Mouse (Mus musculus) urinary bladder, adult 18-20 months (tissue): ENCODE results near the gene Pex11b.
"Not testable (repeated sequence)": the region's sequence is repeated elsewhere in the genome, so short reads cannot be mapped to it uniquely, and the experiment has no call there.

ENCODE experiments used
- DNase-seq, 2 experiments: peaks; one replicate each; pipeline ENCODE4 v3.0.0; 2022; ENCODE audit warnings: low spot score in 2 of 2, mixed read lengths in 2 of 2

Pex11b gene

DNA sequence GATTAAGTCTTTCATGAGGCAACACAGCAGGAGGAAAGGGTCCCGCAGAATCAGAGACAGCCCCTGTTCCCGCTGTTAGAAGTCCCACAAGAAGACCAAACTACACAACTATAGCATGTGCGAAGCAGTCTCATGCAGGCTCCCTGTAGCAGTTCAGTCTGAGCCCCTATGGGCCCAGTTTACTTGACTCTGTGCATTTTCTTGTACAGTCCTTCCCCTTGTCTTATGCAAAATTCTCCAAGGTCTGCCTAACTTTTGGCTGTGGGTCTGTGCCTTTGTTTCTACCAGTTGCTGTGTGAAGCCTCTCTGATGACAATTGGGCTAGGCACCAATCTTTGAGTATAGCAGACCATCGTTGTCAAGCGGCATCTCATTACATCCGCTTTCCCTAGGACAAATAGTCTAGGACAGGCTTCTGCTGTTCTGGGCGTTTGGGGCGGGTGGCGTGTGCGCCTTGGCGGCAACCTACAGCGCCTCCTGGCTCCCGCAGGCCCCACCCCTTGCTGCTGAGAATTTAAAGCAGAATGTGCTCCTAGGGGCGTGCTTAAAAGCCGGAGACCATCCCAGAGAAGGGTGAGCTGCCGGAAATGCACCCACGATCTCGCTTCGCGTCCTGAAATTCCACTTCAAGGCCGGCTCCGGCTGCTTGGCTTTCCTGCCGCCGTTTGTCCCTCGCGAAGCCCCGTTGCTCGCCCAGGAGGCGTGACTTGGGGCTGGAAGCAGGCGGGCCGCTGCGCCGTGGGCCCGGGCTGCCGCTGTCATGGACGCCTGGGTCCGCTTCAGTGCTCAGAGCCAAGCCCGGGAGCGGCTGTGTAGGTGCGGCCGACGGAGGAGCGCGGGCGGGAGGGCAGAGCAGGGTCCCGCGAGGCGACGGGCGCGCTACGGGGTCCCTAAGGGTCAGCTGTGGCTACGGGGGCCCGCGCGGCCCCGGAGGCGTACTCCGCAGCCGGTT lies at the start of gene Pex11b, which contains the start of gene Gm42957:
Gene Pex11b (plus strand): TSS at position 449 of the 952 bp plus-strand sequence.
Gene Gm42957 (plus strand): TSS at position 547 of the 952 bp plus-strand sequence.
- peak; percentile 85 to 93 for DNase-seq

DNA sequence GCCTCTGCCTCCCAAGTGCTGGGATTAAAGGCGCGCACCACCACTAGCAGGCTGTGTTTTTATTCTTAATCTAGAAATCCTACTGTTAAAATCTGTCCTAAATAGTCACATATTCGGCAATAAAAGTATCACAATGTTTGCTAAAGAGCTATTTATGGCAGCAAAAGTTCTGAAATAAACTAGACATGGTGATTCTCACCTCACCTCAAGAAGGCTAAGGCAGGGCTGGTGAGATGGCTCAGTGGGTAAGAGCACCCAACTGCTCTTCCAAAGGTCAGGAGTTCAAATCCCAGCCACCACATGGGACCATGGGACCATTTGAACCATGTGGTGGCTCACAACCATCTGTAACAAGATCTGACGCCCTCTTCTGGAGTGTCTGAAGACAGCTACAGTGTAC lies 44.5 kb upstream of the Pex11b start:
- no peak for DNase-seq

DNA sequence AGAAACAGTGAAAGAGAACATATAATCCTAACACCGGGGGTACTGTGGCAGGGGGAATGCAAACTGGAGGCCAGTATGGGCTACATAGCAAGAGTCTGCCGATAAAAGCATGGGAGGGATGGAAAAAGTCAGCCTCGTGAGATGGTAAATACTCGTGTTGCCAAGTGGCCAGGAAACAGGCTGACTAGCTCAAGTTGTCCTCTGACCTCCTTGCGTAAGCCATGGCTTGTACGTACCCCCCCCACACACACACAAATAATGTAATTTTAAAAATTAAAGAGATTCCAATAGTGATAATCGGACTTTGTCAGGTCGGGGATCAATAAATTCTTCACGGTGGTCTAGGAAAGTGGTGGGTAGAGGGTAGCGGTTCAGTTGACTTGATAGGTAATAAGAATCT lies 41.8 kb upstream of the Pex11b start:
- DNase-seq, result no peak

DNA sequence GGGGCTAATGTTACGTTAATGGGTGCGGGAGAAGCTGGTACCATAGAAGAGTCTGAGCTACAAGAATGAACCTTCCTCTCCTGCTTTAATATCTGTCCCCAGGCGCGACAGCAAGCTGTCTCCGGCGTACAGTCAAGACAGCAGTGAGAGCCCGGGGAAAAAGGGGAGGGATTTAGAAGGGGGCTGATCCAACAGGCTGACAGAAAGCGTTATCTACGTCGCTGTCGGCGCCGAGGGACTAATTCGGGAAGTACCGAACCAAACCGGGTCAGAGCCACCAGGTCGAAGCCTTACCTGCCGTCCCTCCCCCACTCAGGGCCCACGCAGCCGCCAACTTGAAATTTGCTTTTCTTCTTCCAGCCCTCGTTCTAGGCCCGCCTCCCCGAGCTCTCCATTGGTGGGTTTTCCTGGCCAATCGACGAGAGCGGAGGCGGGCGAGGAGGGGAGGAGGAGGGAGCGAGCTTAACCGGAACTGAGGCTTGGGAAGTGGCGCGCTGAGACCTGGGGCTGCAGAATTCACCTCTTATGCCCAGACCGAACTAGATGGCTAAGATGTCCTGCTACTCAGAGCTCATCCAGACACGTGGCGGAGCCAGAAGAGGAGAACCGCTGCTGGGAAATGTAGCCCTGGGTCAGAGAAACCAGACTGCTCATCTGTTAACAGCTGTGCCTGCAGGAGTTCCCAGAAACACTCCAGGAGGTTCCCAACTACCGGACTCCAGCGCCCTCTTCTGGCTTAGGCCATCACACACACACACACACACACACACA lies 41.2 kb upstream of the Pex11b start, which contains the start of gene Polr3gl:
Gene Polr3gl (minus strand): TSS at position 392 of the 771 bp plus-strand sequence.
- peak; percentile 89 to 91 for DNase-seq

DNA sequence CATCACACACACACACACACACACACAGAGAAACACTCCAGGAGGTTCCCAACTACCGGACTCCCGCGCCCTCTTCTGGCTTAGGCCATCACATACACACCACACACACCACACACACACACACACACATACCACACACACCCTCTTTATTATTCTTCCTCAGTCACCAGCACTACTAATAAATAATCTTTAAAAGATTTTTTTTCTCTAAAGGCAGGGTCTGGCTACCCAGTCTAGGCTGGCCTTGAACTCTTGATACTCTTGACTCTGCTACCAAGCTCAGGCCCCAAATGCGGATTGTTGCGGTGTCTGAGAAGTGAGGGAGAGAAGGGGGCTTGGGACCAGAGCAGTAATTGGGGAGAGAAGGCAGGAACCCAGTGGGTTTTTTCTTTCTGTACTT lies 40.3 kb upstream of the Pex11b start:
- DNase-seq, result no peak

DNA sequence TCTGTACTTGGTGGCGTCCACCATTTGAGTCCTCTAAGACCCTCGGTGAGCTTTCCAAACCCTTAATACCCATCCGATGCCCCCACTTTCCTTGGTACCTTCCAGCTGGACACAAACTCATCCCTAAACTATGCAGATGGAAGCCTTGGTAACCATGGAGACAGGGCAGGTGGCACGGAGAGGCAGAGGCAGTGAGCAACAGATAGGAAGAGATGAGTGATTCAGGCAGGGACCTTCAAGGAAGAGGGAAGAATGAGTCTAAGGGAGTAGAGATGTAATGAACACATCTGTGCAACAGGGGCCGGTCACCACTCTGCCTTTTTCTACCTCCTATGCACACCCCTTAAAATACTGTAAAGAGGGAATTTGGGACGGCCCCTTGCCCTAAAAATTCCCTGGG lies 39.5 kb upstream of the Pex11b start:
- DNase-seq, result no peak

DNA sequence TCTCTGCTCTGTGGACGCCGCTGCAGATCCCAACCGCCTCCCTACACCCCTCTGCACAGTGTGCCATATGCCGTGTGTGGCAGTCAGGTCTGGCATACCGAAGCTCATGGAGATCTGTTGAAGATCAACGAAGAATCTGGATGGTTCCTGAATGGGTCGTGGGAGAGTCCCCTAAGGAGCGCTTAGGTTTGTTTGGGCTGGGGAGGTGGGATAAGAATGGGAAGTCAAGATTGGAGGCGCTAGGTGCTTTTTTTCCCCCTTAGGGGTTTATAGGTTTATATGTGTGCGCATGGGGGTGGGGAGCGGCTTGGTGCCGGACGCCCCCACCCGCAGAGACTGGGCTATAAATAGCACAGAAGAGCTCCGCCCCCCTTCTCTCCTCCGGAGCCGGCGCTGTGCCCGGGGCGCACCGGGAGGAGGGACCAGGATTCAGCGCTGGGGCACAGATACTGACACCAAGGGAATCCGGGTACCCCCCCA lies 38.9 kb upstream of the Pex11b start, which contains the start of gene Ankrd34a:
Gene Ankrd34a (plus strand): TSS at position 409 of the 480 bp plus-strand sequence.
- no peak for DNase-seq

DNA sequence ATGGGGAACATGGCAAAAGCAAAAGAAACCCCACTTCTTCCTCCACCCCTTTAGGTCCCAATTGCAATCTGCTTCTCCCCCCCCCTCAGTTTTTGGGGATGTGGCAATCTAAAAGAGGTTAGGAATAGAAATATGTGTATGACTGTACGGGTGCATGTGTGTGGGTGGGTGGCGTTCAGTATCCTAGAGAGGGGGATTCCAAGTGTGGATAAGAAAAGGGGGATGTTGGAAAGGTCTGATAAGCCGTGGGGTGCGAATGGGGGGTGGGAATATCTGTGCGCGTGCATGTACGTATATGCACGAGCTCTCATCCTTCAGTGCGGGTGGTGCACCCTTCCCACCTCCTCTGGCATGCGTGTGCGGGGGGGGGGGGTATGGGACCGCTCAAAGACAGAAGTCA lies 38.3 kb upstream of the Pex11b start:
- DNase-seq, result no peak

DNA sequence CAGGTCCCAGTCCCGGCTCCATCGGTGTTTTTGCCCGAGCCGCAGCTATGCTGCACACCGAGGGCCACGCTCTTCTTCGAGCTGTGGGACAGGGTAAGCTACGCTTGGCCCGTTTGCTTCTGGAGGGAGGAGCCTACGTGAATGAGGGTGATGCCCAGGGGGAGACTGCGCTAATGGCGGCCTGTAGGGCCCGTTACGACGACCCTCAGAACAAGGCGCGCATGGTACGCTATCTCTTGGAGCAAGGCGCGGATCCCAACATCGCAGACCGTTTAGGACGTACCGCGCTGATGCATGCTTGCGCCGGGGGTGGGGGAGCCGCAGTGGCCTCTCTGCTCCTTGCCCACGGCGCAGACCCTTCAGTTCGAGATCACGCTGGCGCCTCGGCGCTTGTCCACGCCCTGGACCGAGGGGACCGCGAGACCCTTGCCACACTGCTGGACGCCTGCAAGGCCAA lies 37.7 kb upstream of the Pex11b start:
- DNase-seq, result no peak

DNA sequence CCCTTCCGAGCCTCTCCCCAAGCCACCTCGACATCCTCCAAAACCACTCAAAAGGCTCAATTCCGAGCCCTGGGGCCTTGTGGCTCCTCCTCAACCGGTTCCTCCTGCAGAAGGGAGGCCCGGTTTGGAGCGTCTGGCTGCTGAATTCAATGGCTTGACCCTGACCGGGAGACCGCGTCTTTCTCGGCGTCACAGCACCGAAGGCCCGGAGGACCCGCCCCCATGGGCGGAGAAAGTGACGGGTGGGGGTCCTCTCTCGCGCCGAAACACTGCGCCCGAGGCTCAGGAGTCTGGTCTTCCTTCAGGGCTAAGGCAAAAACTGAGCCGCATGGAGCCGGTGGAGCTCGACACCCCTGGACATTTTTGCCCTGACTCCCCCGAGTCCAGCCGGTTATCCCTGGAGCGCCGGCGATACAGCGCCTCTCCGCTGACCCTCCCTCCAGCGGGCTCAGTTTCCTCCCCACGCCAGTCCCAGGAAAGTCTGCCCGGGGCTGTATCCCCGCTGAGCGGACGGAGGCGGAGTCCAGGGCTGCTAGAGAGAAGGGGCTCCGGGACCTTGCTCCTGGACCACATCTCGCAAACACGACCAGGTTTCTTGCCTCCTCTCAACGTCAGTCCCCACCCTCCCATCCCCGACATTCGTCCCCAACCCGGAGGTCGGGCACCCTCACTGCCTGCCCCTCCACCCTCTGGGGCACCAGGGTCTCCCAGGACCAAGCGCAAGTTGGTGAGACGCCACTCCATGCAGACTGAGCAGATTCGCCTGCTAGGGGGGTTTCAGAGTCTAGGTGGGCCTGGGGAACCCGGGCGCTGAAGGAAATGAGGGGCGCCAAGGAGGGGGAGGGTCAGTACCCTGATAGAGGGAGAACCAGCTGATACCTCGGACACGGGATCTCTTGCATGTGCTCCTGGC lies 36.8 kb upstream of the Pex11b start:
- DNase-seq, result peak in 1 of 2 experiments; percentile 45

DNA sequence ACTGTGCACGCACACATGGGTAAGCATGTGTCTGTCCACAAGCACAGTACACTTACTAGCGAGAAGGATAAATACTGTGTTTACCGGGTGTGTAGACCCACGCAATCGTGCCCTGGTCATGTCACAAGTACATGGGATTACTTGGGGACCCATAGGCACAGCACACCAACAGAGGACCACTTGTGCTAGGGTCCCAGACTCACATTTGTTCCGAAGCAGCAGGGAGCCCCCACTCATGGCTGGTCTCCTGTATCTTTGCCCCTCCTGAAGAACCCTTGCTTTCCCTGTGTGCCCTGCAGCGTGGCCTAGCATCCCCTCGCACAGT lies 36.1 kb upstream of the Pex11b start:
- no peak for DNase-seq

DNA sequence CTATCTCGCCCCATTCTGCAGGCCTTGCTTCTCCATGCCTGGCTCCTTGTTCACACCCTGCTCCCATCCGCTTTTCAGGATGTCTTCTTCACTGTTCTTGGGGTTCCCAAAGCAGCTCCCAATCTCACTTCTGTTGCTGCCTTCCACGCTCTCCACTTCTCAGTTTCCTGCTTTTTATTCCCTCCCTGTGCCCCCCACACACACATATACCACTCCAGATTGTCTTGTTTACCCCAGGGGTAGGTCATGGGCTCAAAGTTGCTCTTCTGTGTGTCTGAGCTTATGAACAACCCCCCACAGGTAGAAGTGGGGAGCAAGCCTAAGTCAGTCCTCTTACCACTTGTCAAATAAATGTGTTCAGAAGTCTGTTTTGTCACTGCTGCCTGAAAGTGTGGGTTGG lies 35.8 kb upstream of the Pex11b start:
- DNase-seq, result no peak

DNA sequence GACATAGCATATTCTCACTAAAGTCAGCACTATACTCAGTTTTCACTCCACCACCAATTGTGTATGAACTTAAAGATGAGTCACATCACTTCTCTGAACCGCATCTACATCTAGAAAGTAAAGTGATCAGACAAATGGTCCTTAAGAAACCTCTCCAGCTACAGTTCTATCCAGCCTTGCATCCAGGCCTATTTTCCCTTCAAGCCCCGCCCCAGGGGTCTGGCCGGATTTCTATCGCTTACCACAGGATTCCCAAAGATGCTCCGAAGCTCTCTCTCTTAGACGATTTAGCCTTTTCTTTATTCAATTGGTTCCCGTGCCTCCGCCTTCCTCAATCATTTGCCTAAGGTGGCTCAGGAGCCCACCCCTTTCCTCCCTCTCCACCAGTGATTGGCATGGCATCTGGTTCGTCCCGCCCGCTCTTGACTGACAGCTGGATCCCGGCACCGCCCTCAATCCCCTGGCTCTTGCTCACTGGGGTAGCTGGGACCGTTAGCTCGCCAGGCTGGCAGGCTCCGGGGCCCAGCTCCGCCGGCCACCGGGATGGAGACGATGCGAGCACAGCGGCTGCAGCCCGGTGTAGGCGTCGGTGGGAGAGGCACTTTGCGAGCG lies 34.4 kb upstream of the Pex11b start, which contains the start of gene Lix1l:
Gene Lix1l (plus strand): TSS at position 511 of the 612 bp plus-strand sequence.
- DNase-seq, result peak; percentile 72 to 89

DNA sequence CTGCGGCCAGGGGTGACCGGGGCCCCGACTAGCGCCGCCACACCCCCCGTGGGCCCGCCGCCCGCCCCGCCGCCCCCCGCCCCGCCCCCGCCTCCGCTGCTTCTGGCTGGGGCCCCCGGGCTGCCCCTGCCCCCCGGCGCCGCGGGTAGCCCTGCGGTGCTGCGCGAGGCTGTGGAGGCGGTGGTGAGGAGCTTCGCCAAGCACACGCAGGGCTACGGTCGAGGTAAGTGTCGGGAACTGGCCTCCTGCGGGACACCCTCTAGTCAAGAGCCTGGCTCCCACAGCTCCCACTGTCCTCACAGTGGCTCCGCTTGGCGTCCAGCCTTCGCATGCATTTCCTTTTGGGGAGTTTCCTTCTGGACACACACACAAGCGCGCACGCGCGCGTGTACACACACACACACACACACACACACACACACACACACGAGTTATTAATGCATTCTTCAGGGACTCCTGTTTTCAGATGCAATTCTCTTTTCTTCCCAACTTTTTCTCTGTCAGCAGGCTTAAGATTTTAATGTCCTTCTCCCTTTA lies 33.9 kb upstream of the Pex11b start:
- DNase-seq, result peak; percentile 45 to 65

DNA sequence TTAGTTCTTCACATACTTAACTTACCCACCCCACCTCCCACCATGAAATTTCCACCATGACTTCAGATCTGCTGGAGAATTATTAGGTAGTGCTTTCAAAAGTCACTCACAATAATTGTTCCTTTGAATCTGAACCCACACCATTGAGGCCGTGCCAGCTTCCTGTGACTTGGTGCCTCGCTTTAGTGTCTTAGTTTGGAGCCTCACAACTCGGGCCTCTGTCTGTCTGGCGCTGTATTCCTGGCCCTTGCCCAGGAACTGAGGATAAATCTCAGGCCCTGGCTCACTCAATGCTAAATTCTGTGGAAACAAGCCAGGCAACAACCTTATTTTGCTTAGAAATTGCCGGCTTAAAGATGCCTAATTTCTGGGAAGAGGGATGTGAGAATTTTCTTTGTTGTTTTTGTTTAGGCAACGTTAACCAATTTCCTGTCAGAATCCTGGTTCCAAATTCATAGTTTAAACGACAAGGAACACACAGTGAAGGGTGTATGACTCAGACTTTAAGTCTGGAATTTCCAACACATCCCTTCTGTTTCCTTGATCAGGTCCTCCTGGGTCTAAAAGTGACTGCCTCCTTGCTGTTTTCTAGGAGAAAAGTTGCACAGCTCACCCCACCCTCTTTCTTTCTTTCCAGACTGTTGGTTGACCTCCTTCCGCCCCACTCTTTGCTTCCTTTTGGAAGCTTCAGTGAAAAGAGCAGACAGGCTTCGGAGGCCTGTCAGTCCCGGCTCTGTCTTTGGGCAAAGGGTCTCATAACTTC lies 33.1 kb upstream of the Pex11b start:
- DNase-seq, result no peak

DNA sequence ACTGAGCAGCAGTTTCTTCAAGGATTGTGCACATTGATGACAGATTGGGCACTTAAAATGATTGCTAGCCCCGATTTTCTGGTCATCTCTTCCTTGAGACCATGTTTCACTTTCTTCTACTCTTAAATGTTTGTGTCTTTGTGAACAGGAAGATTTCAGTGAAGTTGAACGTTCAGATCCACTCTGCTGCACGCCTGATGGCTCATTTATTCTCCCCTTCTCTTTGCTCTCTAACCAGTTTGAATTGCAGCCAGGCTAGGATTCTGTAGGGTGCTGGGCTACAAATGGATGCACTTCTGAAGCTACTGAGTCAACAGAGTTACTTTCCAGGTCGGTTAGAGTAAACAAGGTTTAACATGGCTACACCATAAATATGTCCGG lies 32.5 kb upstream of the Pex11b start:
- DNase-seq, result no peak

DNA sequence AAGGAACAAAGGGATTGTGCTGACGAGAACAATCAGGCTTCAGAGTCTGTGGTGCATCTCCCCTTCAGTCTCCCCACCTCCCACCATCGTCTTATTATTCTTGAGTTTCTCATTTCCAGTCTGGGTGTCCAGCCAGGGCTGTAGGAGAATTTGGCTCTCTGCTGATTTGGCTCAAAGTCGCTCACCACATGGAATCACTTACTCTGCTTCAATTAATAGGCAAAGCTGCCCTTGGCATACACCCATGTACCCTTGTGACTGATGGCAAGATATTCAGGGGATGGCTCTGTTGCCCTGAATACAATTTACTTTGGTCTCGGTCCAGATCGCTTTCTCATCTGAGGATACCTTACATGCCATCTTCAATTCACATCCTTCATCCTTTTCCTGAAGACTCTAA lies 31.9 kb upstream of the Pex11b start:
- no peak for DNase-seq

DNA sequence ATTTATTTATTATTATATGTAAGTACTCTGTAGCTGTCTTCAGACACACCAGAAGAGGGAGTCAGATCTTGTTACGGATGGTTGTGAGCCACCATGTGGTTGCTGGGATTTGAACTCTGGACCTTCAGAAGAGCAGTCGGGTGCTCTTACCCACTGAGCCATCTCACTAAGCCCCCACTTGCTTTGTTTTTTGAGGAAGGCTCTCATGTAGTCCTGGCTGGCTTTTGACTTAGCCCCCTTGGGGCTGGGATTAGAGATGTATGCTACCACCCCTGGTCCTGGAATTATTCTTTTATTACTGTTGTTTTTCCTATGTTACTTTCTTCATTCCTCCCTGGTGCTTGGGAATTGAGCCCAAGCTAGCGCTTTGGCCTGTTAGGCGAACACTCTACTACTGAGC lies 29.2 kb upstream of the Pex11b start:
- DNase-seq, result not testable (repeated sequence)

DNA sequence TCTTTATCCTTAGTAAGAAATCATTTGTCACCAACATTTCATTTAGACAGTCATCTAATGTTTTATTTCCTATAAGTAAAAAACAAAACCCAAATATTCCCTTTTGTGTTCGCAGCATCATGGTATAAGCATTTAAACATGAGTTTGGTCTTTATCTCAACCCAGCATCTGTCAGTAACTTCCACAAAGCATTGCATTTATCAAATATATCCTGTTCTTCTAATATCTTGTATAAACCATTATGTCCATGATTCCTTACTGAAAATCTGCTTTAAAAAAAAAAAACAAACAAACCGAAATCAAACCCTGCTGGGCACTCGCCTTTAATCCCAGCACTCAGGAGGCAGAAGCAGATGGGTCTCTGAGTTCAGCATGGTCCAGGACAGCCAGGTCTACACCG lies 28.6 kb upstream of the Pex11b start:
- DNase-seq, result no peak

DNA sequence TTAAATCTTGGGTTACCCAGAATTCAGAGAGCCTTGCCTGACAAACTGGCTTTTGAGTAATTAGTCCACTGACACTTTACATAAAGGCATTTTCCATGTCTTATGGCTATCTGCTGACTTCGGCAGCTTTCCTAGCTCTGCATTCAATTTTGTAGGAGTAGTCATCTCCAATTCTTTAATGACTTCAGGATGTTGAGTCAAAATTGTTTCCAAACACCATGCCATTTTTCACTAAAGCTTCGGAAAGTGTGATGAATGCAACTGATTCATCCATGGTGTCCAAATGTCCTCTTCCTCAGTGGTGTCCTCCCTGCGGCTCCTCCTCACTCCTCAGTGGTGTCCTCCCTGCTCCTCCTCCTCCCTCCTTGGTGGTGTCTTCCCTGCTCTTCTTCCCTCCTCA lies 17.2 kb upstream of the Pex11b start:
- DNase-seq, result no peak
